Mouse (Mus musculus): ENCODE measurements around the gene Vti1a.

DNA sequence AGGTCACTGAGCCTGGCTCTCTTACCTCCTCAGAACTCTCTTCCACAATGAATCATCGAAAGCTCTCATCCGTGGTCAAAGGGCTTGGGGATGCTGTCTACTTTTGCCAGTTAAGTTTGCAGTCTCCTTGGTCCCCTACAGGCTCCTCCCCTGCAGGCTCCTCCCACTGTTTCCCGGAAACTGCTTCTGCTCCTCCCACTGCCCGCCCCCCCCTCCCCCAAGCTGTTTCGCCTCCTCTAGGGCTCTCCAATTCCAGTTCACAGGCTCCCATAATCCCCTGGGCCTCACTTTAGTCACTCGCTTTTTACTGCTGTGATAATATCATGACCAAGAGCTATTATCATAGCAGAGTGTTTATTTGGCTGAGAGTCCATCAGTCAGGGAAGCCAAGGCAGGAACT lies 324.2 kb downstream of the Vti1a start:
- TF ChIP-seq CTCF (IDR thresholded peaks at IDR 0.05; ENCODE audit: low read depth) (no peak), EP300 (optimal IDR thresholded peaks at IDR 0.05) (no peak)

All from stomach, postnatal 0 days (tissue).